ENCODE assay signal across 25 mouse cellular contexts in the genomic region with DNA sequence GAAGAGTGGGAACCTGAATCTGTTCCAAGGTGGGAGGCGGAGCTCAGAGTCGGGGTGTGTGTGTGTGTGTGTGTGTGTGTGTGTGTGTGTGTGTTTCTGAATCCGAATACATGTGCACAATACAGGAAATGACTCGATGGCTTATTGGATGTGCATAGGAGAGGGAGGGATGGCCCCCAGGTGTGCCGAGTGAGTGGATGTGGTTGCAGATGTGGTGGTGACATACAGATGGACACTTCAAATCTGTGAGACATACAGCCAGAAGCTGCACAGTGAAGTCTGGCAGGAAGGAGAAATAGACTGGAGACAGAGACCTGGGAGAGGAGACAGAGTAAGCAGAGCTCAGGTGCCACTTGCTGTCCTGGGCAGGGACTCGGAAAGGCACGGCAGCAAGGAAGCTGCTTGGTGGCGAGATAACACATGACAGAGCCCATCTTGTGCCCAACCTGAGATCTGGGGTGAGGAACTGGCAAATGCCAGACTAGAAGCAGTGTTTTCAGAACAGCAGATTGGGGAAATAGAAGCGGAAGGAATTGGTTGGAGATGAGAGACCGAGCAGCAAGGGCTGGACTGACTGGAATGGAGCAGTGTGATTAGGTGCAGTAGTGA. TPM values are rescaled to one million over a fixed set of nuclear protein-coding genes. Genes with fewer than 3 reads are reported as not detected.
DNase-seq lines count a peak whose midpoint lies in the region; ATAC-seq and TF ChIP-seq lines count a peak whose summit lies in the region.
"Had no signal": no experiment of that assay in that cellular context is flagged by ENCODE, and none has a peak within 500 bp of the region (broad histone marks: within the 10 kb centered on the region; RNA-seq: fewer than 3 reads in every experiment).

No protein-coding gene starts in this region.

- H3K4me3 ChIP-seq in bone marrow, adult 2 months (replicated peaks; ENCODE audit: control insufficient read depth, low read depth, low read length): no peak overlapping the region
- H3K4me3 ChIP-seq: embryonic facial prominence, embryonic 15.5 days; heart, embryonic 15.5 days; layer of hippocampus, adult 2 months; limb, embryonic 12.5 days; megakaryocyte, embryonic 14.5 days; neural tube, embryonic 13.5 days had no signal

- no peak for TF ChIP-seq POLR2A in bone marrow, adult 2 months (IDR thresholded peaks at IDR 0.05; ENCODE audit: borderline replicate concordance, control insufficient read depth, low read depth, low read length)

- no peak for TF ChIP-seq CTCF in bone marrow, adult 2 months (IDR thresholded peaks at IDR 0.05; ENCODE audit: control insufficient read depth, insufficient read depth, low read length)

- peak; percentile 34 for DNase-seq in thymus, postnatal 4 days
- no peak for DNase-seq in thymus, postnatal 25 days
- no peak for DNase-seq in adrenal gland, adult 2 months
- no peak for DNase-seq in testis, postnatal 10 days (ENCODE audit: low spot score)
- DNase-seq in left cerebral cortex, postnatal 10 days (ENCODE audit: extremely low spot score in 1 of 2, low spot score in 2 of 2): no peak
- DNase-seq: adrenal gland, postnatal 10 days; cerebellum, adult 9-10 months; gastrocnemius, postnatal 14 days; heart, postnatal 4 days; kidney, postnatal 25 days; lung, adult 2 months; lung, postnatal 14 days; midbrain, embryonic 14.5 days had no signal

- ATAC-seq in megakaryocyte-erythroid progenitor cell, adult 5-6 weeks (replicated peaks; ENCODE audit: low FRiP score, low TSS enrichment, poor library complexity, severe bottlenecking): peak; percentile 38; the same call in 1 of the 2 replicates
- ATAC-seq: forebrain, embryonic 16.5 days; hindbrain, embryonic 16.5 days; intestine, embryonic 16.5 days; Patski had no signal

- H3K27ac ChIP-seq in bone marrow, adult 2 months (ENCODE audit: control insufficient read depth, insufficient read depth, low read depth, low read length, poor library complexity): peak overlapping the region; percentile 15; the same call in 1 of the 2 replicates
- H3K27ac ChIP-seq: embryonic facial prominence, embryonic 15.5 days; heart, embryonic 15.5 days; layer of hippocampus, adult 2 months; limb, embryonic 12.5 days; neural tube, embryonic 13.5 days had no signal

- 35% methylated on average over 10 of the region's 10 CpGs for WGBS in bone marrow, adult 2 months

- H3K4me1 ChIP-seq in bone marrow, adult 2 months (ENCODE audit: control insufficient read depth, insufficient read depth, low read length): peaks cover 9% of the 10 kb centered on the region; the same call in 1 of the 2 replicates
- H3K4me1 ChIP-seq: embryonic facial prominence, embryonic 15.5 days had no signal

- intact Hi-C loops in left cerebral cortex, postnatal 10 days (cut with DNase I): no loop called here

RNA-seq across cellular contexts. Expression of a gene that starts 1.8 kb away (rescaled TPM):
- 71.0 and 96.6 TPM in 2 replicates for polyA plus RNA-seq in bone marrow, adult 2 months (2011; ENCODE audit: insufficient read depth, insufficient read length, low replicate concordance, missing spikeins)
- total RNA-seq in megakaryocyte-erythroid progenitor cell, adult 5-6 weeks (2014; fragmentation: Nextera tagmentation): 55.0 and 74.1 TPM in 2 replicates
- total RNA-seq in megakaryocyte-erythroid progenitor cell, adult 5-6 weeks (2017): 61.8 and 97.2 TPM in 2 replicates
- total RNA-seq in adrenal gland, adult 2 months (2021): 100 to 1,000 TPM; 212 to 218 TPM
- 93.3 and 162 TPM in 2 replicates for polyA plus RNA-seq in adrenal gland, adult 2 months (2012; rRNA removed)
- 10 to 100 TPM; 60.5 to 64.3 TPM for total RNA-seq in left cerebral cortex, postnatal 10 days (2021)
